Mouse (Mus musculus) G1E (cell line): Measurements from ENCODE around the gene Manf. TPM values are rescaled to one million over a fixed set of nuclear protein-coding genes. Genes with fewer than 3 reads are reported as not detected.

ENCODE experiments used
- ATAC-seq: 2 replicates; pipeline ENCODE4 v1.8.0; 2016; ENCODE audit warnings: mild to moderate bottlenecking; ENCODE audit not compliant: insufficient number of reproducible peaks, poor library complexity, low FRiP score, severe bottlenecking; ENCODE audit errors: extremely low read depth
- DNase-seq: peaks from one replicate; pipeline ENCODE4 v3.0.0; 2012; ENCODE audit warnings: low spot score
- H3K27me3 ChIP-seq: 2 replicates; pipeline ENCODE4 v1.6.1; 2012; ENCODE audit warnings: mild to moderate bottlenecking, low read length, inconsistent platforms; ENCODE audit not compliant: insufficient read depth
- H3K36me3 ChIP-seq: replicated peaks from 2 replicates; pipeline ENCODE3; 2012; ENCODE audit warnings: mild to moderate bottlenecking, inconsistent platforms
- H3K4me1 ChIP-seq: 2 replicates; pipeline ENCODE4 v1.6.1; 2012; ENCODE audit warnings: low read depth, low read length, inconsistent platforms, mixed read lengths; ENCODE audit not compliant: insufficient read depth
- H3K4me3 ChIP-seq: 2 replicates; pipeline ENCODE4 v1.5.1; 2012; ENCODE audit warnings: low read depth, mild to moderate bottlenecking, inconsistent platforms, low read length, moderate library complexity, mixed read lengths
- H3K9me3 ChIP-seq: replicated peaks from 2 replicates; pipeline ENCODE4 v1.6.1; 2012; ENCODE audit warnings: inconsistent platforms
- CTCF ChIP-seq: IDR thresholded peaks from 2 replicates; pipeline ENCODE4 v1.5.1; 2012; ENCODE audit warnings: low read depth, low read length, inconsistent platforms, mixed read lengths
- GATA1 ChIP-seq: IDR thresholded peaks from 2 replicates; pipeline ENCODE4 v1.6.1; 2012; ENCODE audit warnings: borderline replicate concordance, low read length, inconsistent platforms, mixed read lengths
- GATA2 ChIP-seq: IDR thresholded peaks from 2 replicates; pipeline ENCODE4 v1.6.1; 2012; ENCODE audit warnings: low read depth, low read length, inconsistent platforms, borderline replicate concordance
- POLR2AphosphoS5 ChIP-seq: IDR thresholded peaks from 2 replicates; pipeline ENCODE4 v1.6.1; 2012; ENCODE audit warnings: low read depth, low read length, inconsistent platforms; ENCODE audit not compliant: insufficient replicate concordance
- TAL1 ChIP-seq: conservative IDR thresholded peaks from 2 replicates; pipeline ENCODE4 v1.6.1; 2012; ENCODE audit warnings: low read depth, low read length, inconsistent platforms, mixed read lengths
- polyA plus RNA-seq: library from polyadenylated mRNA; stranded (reverse); fragments of >175 nt; gene quantifications from 2 replicates; pipeline ENCODE4 v1.2.3, GENCODE M21; 2012
- total RNA-seq, 2 experiments: library from RNA; stranded (forward) in 1 of 2; stranded (reverse) in 1 of 2; fragments of 200-1000 nt in 1 of 2; fragments of >200 nt in 1 of 2; fragmentation: Nextera tagmentation in 1 of 2; gene quantifications; 2 replicates each; pipeline ENCODE4 v1.2.3; 2014 to 2017

Manf gene
- total and polyA plus RNA-seq, 3 experiments: 64.7 to 142 (median 116) TPM

GRCm38 (mm10) chr9:106908174-106908573, 16.4 kb upstream of the Manf start:
- Histone ChIP-seq H3K27me3 (peaks cover 16% of the 10 kb centered on the region), H3K4me3 (no peak overlapping the region), H3K36me3 (no peaks in the 10 kb centered on the region), H3K9me3 (no peaks in the 10 kb centered on the region), H3K4me1 (no peaks in the 10 kb centered on the region)
- no peak for DNase-seq
- no peak for TF ChIP-seq POLR2AphosphoS5
- no peak for ATAC-seq

GRCm38 (mm10) chr9:106906597-106906996, 14.8 kb upstream of the Manf start:
- Histone ChIP-seq H3K4me3 (no peak overlapping the region), H3K4me1 (no peaks in the 10 kb centered on the region), H3K27me3 (peaks cover 24% of the 10 kb centered on the region), H3K36me3 (no peaks in the 10 kb centered on the region), H3K9me3 (no peaks in the 10 kb centered on the region)
- ATAC-seq: no peak
- TF ChIP-seq GATA2 (no peak), CTCF (no peak), TAL1 (no peak)
- DNase-seq: no peak

- ATAC-seq: no peak
- no peaks in the 10 kb centered on the region for H3K4me1 ChIP-seq
- no peak for TF ChIP-seq TAL1
- TF ChIP-seq GATA2: no peak
- no peak for TF ChIP-seq CTCF
- TF ChIP-seq POLR2AphosphoS5: no peak
- no peak for TF ChIP-seq GATA1
- H3K27me3 ChIP-seq: peaks cover 45% of the 10 kb centered on the region
- no peaks in the 10 kb centered on the region for H3K36me3 ChIP-seq
- peak; percentile 12 for DNase-seq
- no peak overlapping the region for H3K4me3 ChIP-seq
- H3K9me3 ChIP-seq: no peaks in the 10 kb centered on the region
Observed at GRCm38 (mm10) chr9:106903791-106904134, 12.0 kb upstream of the Manf start.

- H3K4me3 ChIP-seq: no peak overlapping the region
- DNase-seq: no peak
Observed at GRCm38 (mm10) chr9:106903099-106903790, 11.5 kb upstream of the Manf start.

GRCm38 (mm10) chr9:106901596-106901995, 9.8 kb upstream of the Manf start:
- H3K9me3 ChIP-seq: no peaks in the 10 kb centered on the region
- H3K36me3 ChIP-seq: no peaks in the 10 kb centered on the region
- DNase-seq (no peak), ATAC-seq (no peak)
- no peak overlapping the region for H3K4me3 ChIP-seq
- peaks cover 54% of the 10 kb centered on the region for H3K27me3 ChIP-seq
- no peak for TF ChIP-seq POLR2AphosphoS5
- H3K4me1 ChIP-seq: no peaks in the 10 kb centered on the region

More at GRCm38 (mm10) chr9:106903099-106903790, 11.5 kb upstream of the Manf start:
- Histone ChIP-seq H3K36me3 (no peaks in the 10 kb centered on the region), H3K4me1 (no peaks in the 10 kb centered on the region), H3K27me3 (peaks cover 49% of the 10 kb centered on the region), H3K9me3 (no peaks in the 10 kb centered on the region)
- no peak for ATAC-seq
- no peak for TF ChIP-seq CTCF
- no peak for TF ChIP-seq POLR2AphosphoS5

DNA sequence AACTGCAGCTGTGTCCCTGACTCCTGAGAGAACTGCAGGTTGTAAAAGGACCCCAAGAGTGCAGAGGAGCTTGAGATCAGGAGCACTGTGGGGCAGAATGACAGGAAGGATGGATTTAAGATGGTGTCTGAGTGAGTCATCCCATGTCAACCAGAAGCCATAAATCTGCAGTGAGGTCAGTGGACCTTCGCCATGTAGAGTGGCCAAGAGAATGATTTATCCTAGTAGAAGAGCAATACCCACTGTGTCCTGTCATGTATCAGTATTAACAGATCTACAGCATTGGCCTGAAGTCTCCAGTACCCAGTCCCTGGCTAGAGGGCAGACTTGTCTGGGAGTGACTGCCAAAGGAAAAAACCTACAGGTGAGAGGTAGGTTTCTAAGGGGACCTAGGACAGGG, 7.1 kb upstream of the Manf start:
- H3K4me1 ChIP-seq: no peaks in the 10 kb centered on the region; the same call in 1 of the 2 replicates
- H3K36me3 ChIP-seq: no peaks in the 10 kb centered on the region
- H3K9me3 ChIP-seq: no peaks in the 10 kb centered on the region
- peaks cover 66% of the 10 kb centered on the region for H3K27me3 ChIP-seq
- ATAC-seq (no peak), DNase-seq (no peak)
- TF ChIP-seq CTCF (no peak), TAL1 (no peak), GATA2 (no peak), POLR2AphosphoS5 (no peak), GATA1 (no peak)
- H3K4me3 ChIP-seq: no peak overlapping the region

DNA sequence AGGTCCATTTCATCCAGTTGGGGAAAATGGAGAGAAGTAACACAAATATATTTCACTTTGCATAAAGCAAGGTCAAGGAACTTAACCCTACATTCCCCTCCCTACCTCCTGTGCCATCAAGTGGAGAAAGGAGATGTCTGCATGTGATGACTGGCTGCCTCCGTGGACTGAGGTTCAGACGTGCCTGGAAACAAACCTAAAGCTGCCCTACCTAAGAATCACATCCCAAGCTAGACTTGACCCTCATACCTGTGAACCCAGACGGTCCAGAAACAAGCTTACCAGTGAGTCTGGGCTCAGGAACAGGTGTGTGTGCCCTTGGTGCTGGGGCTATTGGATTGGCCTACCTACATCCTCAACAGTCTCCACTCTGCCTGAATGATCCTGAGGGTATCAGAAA, 1.5 kb upstream of the Manf start:
- H3K36me3 ChIP-seq: peaks cover 26% of the 10 kb centered on the region
- no peaks in the 10 kb centered on the region for H3K9me3 ChIP-seq
- peaks cover 34% of the 10 kb centered on the region for H3K4me1 ChIP-seq
- H3K4me3 ChIP-seq: no peak overlapping the region; the same call in 1 of the 2 replicates
- TF ChIP-seq GATA2 (no peak), GATA1 (no peak), CTCF (no peak), TAL1 (no peak), POLR2AphosphoS5 (no peak)
- H3K27me3 ChIP-seq: peaks cover 27% of the 10 kb centered on the region
- DNase-seq: no peak
- ATAC-seq: no peak
